Mouse (Mus musculus): ENCODE measurements around the gene Foxr2.

Gene Foxr2

GRCm38 (mm10) chrX:153118486-153118885 lies at the start of gene Foxr2:
Gene Foxr2, plus strand, starts transcription at chrX:153118786.
- no peak for DNase-seq (ENCODE audit: low spot score)

GRCm38 (mm10) chrX:153119013-153119412 lies 427 bp downstream of the Foxr2 start:
- no peak for DNase-seq (ENCODE audit: low spot score)

GRCm38 (mm10) chrX:153139734-153140515 lies 21.3 kb downstream of the Foxr2 start, which contains the start of gene Rragb:
Gene Rragb, plus strand, starts transcription at chrX:153139981.
- DNase-seq (ENCODE audit: low spot score), result peak; percentile 79

GRCm38 (mm10) chrX:153142656-153143055 lies 24.1 kb downstream of the Foxr2 start:
- DNase-seq (ENCODE audit: low spot score), result no peak

- no peak for DNase-seq (ENCODE audit: low spot score)
These were observed 33.2 kb downstream of the Foxr2 start for GRCm38 (mm10) chrX:153151766-153152165.

GRCm38 (mm10) chrX:153155322-153155721 lies 36.7 kb downstream of the Foxr2 start:
- no peak for DNase-seq (ENCODE audit: low spot score)

- no peak for DNase-seq (ENCODE audit: low spot score)
These were observed 56.2 kb downstream of the Foxr2 start for GRCm38 (mm10) chrX:153174786-153175185.

GRCm38 (mm10) chrX:153182221-153182620 lies 63.6 kb downstream of the Foxr2 start:
- no peak for DNase-seq (ENCODE audit: low spot score)

Data from ovary, adult 18-20 months (tissue).